Mouse (Mus musculus) small intestine, adult 2 months (tissue): ENCODE data around the gene Frem2.

Source experiments
- CTCF ChIP-seq: fragments of 200-500 bp; IDR thresholded peaks from 2 replicates; pipeline ENCODE4 v1.5.1; 2012; ENCODE audit warnings: low read depth, mild to moderate bottlenecking, control low read depth, inconsistent platforms, low read length, moderate library complexity, mixed read lengths; ENCODE audit not compliant: insufficient replicate concordance, insufficient read length; ENCODE audit errors: extremely low read depth
- POLR2A ChIP-seq: fragments of 200-500 bp; IDR thresholded peaks from 2 replicates; pipeline ENCODE4 v1.6.1; 2012; ENCODE audit warnings: low read depth, mild to moderate bottlenecking, control low read depth, inconsistent platforms, low read length, moderate library complexity

DNA sequence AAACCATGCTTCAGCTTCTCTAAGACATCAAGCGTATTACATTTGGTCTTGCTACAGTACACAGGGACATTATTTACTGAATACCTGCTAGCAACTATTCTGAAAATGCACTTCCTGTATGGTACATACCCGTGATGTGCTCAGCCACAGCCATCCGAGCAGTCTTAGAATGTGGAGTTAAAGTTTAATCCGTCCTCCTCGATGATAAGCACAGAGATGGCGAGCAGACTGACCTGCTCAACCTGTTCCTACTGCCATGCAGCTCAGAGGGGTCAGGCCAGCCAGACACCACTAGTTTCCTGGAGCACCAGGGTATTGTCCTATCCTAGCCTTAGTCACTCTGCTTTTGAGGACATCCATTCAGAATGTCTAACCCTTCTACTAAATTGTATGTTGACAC is 30.6 kb upstream of the Frem2 start:
- TF ChIP-seq CTCF, result no peak
- no peak for TF ChIP-seq POLR2A
